8 mouse cellular contexts compared by ENCODE assay signal in the genomic region with DNA sequence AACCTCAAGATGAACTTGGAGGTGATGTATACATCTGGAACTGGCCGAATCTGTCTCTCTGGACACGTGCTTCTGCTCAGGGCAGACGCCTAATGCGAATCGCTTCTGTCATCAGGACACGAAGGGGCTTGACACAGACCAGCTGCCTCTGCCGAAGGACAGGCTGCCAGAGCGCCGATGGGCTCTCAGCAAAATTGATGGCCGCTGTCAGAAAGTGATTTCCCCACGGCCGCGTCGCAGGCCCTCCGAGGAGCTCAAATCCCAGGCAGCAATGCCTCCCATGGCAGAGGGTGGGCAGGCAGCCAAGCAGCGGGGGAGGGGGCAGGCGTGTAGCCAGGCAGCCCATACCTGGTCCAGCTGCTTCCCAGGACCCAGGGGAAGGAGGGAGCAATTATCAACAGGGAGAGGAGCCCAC. TPM values are rescaled to one million over a fixed set of nuclear protein-coding genes. Genes with fewer than 3 reads are reported as not detected.
DNase-seq lines count a peak whose midpoint lies in the region; ATAC-seq and TF ChIP-seq lines count a peak whose summit lies in the region.

No protein-coding gene starts in this region.

- H3K4me1 ChIP-seq in forebrain, embryonic 14.5 days (ENCODE audit: control insufficient read depth, insufficient read depth, low read length), result peaks cover 85% of the 10 kb centered on the region
- H3K4me1 ChIP-seq in intestine, embryonic 16.5 days (ENCODE audit: control insufficient read depth, insufficient read depth, low read length), result peaks cover 47% of the 10 kb centered on the region
- H3K4me1 ChIP-seq in stomach, postnatal 0 days (replicated peaks; ENCODE audit: control insufficient read depth, insufficient read depth), result peaks cover 18% of the 10 kb centered on the region

- H3K4me3 ChIP-seq in forebrain, embryonic 14.5 days (ENCODE audit: low read depth, low read length), result no peak overlapping the region
- H3K4me3 ChIP-seq in intestine, embryonic 16.5 days (ENCODE audit: low read length), result no peak overlapping the region
- H3K4me3 ChIP-seq in stomach, postnatal 0 days (ENCODE audit: low read depth, low read length), result no peak overlapping the region

- H3K4me2 ChIP-seq in forebrain, embryonic 14.5 days (ENCODE audit: low read length), result peak overlapping the region; percentile 24
- peak overlapping the region; percentile 11 for H3K4me2 ChIP-seq in intestine, embryonic 16.5 days (ENCODE audit: low read depth, low read length)
- H3K4me2 ChIP-seq in stomach, postnatal 0 days (replicated peaks; ENCODE audit: low read depth), result peak overlapping the region; percentile 28

- H3K9me3 ChIP-seq in forebrain, embryonic 14.5 days (replicated peaks; ENCODE audit: control insufficient read depth, low read length), result no peaks in the 10 kb centered on the region
- no peaks in the 10 kb centered on the region for H3K9me3 ChIP-seq in intestine, embryonic 16.5 days (ENCODE audit: control insufficient read depth, low read length)
- H3K9me3 ChIP-seq in stomach, postnatal 0 days (ENCODE audit: control insufficient read depth, low read length), result no peaks in the 10 kb centered on the region

- peak overlapping the region; percentile 6 for H3K9ac ChIP-seq in forebrain, embryonic 14.5 days (ENCODE audit: low read length)
- no peak overlapping the region for H3K9ac ChIP-seq in intestine, embryonic 16.5 days (ENCODE audit: low read depth, low read length)
- H3K9ac ChIP-seq in stomach, postnatal 0 days (ENCODE audit: low read length), result 0 out of 2 replicates have a peak overlapping the region, but pooled peaks have one; percentile 23

- TF ChIP-seq EP300 in stomach, postnatal 0 days (optimal IDR thresholded peaks at IDR 0.05), result no peak

- H3K36me3 ChIP-seq in forebrain, embryonic 14.5 days (ENCODE audit: control insufficient read depth, insufficient read depth, low read length), result no peaks in the 10 kb centered on the region
- no peaks in the 10 kb centered on the region for H3K36me3 ChIP-seq in intestine, embryonic 16.5 days (ENCODE audit: control insufficient read depth, insufficient read depth, low read length)
- no peaks in the 10 kb centered on the region for H3K36me3 ChIP-seq in stomach, postnatal 0 days (ENCODE audit: control insufficient read depth, insufficient read depth, low read length)

- peak; percentile 22; the same call in 1 of the 2 replicates for ATAC-seq in forebrain, embryonic 14.5 days
- peak; percentile 83 for ATAC-seq in intestine, embryonic 16.5 days
- peak; percentile 12; the same call in 1 of the 2 replicates for ATAC-seq in stomach, postnatal 0 days (ENCODE audit: low FRiP score, low TSS enrichment)

- H3K27ac ChIP-seq in forebrain, embryonic 14.5 days (ENCODE audit: low read depth, low read length), result peak overlapping the region; percentile 79
- peak overlapping the region; percentile 87 for H3K27ac ChIP-seq in intestine, embryonic 16.5 days (ENCODE audit: low read length)
- peak overlapping the region; percentile 49 for H3K27ac ChIP-seq in stomach, postnatal 0 days (replicated peaks)

- H3K27me3 ChIP-seq in forebrain, embryonic 14.5 days (replicated peaks; ENCODE audit: control insufficient read depth, insufficient read depth, low read length), result no peaks in the 10 kb centered on the region
- no peaks in the 10 kb centered on the region for H3K27me3 ChIP-seq in intestine, embryonic 16.5 days (replicated peaks; ENCODE audit: control insufficient read depth, insufficient read depth, low read length)
- no peaks in the 10 kb centered on the region for H3K27me3 ChIP-seq in stomach, postnatal 0 days (ENCODE audit: control insufficient read depth, insufficient read depth, low read length)

- peak; percentile 34 to 68 for DNase-seq in urinary bladder, postnatal 4 days (ENCODE audit: low spot score in 2 of 2)
- DNase-seq in urinary bladder, adult 18-20 months (ENCODE audit: low spot score in 2 of 2), result no peak
- peak; percentile 66 for DNase-seq in forebrain, embryonic 14.5 days (ENCODE audit: low spot score)
- DNase-seq in lung, postnatal 14 days, result peak; percentile 38
- peak; percentile 63 for DNase-seq in stomach, postnatal 0 days (ENCODE audit: low spot score)
- no peak for DNase-seq in frontal cortex, adult 2 months (ENCODE audit: extremely low spot score in 1 of 2, low spot score in 1 of 2)
- no peak for DNase-seq in left cerebral cortex, adult 11 months (ENCODE audit: low spot score)

- no peak for TF ChIP-seq CTCF in stomach, postnatal 0 days (IDR thresholded peaks at IDR 0.05; ENCODE audit: low read depth)

- WGBS in forebrain, embryonic 14.5 days, result 26% methylated on average over 17 of the region's 17 CpGs
- 25% methylated on average over 17 of the region's 17 CpGs for WGBS in intestine, embryonic 16.5 days
- 15% methylated on average over 17 of the region's 17 CpGs for WGBS in stomach, postnatal 0 days

RNA-seq across cellular contexts. Expression of a gene that starts 49.5 kb away (rescaled TPM):
- polyA plus RNA-seq in forebrain, embryonic 14.5 days (2014; fragmentation: Nextera tagmentation; extraction: Ambion mirVana), result 17.1 and 17.4 TPM in 2 replicates
- polyA plus RNA-seq in intestine, embryonic 16.5 days (2015; fragmentation: Nextera tagmentation; extraction: Ambion mirVana), result 5.1 and 5.5 TPM in 2 replicates
- 3.6 and 3.7 TPM in 2 replicates for polyA plus RNA-seq in stomach, postnatal 0 days (2015; fragmentation: Nextera tagmentation; extraction: Ambion mirVana)
- polyA plus RNA-seq in frontal cortex, adult 2 months (2012; rRNA removed), result 31.3 and 38.3 TPM in 2 replicates

Comparison
In these comparisons a context has a peak if more than half of its experiments do, and no peak if none do; other contexts are left out.
1. DNase-seq: peak in urinary bladder, postnatal 4 days (2 of 2), forebrain, embryonic 14.5 days (single experiment), lung, postnatal 14 days (single experiment) and stomach, postnatal 0 days (single experiment); none in urinary bladder, adult 18-20 months (0 of 2), frontal cortex, adult 2 months (0 of 2) and left cerebral cortex, adult 11 months (single experiment).
2. ATAC-seq: peak in every context shown above with its lines; median percentile 83 in intestine, embryonic 16.5 days; 22 in forebrain, embryonic 14.5 days; 12 in stomach, postnatal 0 days.
3. Peak in every context shown above with its lines, with median percentiles within 50 percentile points of each other: H3K27ac ChIP-seq and H3K4me2 ChIP-seq.